Mouse (Mus musculus) lung, postnatal 0 days (tissue): Measurements from ENCODE around the gene Zp3. TPM values are rescaled to one million over a fixed set of nuclear protein-coding genes. Genes with fewer than 3 reads are reported as not detected.

Experiments used
- ATAC-seq: fragments of 200-750 bp; cut with Nextera tagmentation; 2 replicates; pipeline ENCODE4 v1.8.0; 2017; ENCODE audit warnings: moderate library complexity
- DNase-seq: peaks from one replicate; pipeline ENCODE4 v3.0.0-alpha.2; 2016; ENCODE audit warnings: low spot score
- H3K27ac ChIP-seq: fragments of 300-500 bp; sonication (generic); 2 replicates; pipeline ENCODE4 v1.5.1; 2014; ENCODE audit warnings: antibody characterized with exemption, mild to moderate bottlenecking, low read length, mixed read lengths
- H3K27me3 ChIP-seq: fragments of 300-500 bp; sonication (generic); replicated peaks from 2 replicates; pipeline ENCODE4 v1.6.1; 2014; ENCODE audit warnings: low read length, mixed read lengths; ENCODE audit not compliant: insufficient read depth
- H3K36me3 ChIP-seq: fragments of 300-500 bp; sonication (generic); 2 replicates; pipeline ENCODE4 v1.6.1; 2014; ENCODE audit warnings: low read length, mixed read lengths; ENCODE audit not compliant: insufficient read depth
- H3K4me1 ChIP-seq: fragments of 300-500 bp; sonication (generic); 2 replicates; pipeline ENCODE4 v1.6.1; 2014; ENCODE audit warnings: antibody characterized with exemption, low read depth, low read length, mixed read lengths; ENCODE audit not compliant: insufficient read depth
- H3K4me2 ChIP-seq: fragments of 300-500 bp; sonication (generic); replicated peaks from 2 replicates; pipeline ENCODE4 v1.6.1; 2014; ENCODE audit warnings: low read depth, mild to moderate bottlenecking, low read length, moderate library complexity, mixed read lengths
- H3K4me3 ChIP-seq: fragments of 300-500 bp; sonication (generic); 2 replicates; pipeline ENCODE4 v1.5.1; 2014; ENCODE audit warnings: low read depth, low read length
- H3K9ac ChIP-seq: fragments of 300-500 bp; sonication (generic); replicated peaks from 2 replicates; pipeline ENCODE4 v1.6.1; 2014; ENCODE audit warnings: low read depth, mild to moderate bottlenecking
- H3K9me3 ChIP-seq: fragments of 300-500 bp; sonication (generic); 2 replicates; pipeline ENCODE4 v1.6.1; 2016; ENCODE audit warnings: low read length, mixed read lengths
- CTCF ChIP-seq: IDR thresholded peaks from 2 replicates; pipeline ENCODE4 v1.5.1; 2016; ENCODE audit warnings: antibody characterized with exemption, mild to moderate bottlenecking
- EP300 ChIP-seq: IDR thresholded peaks from 2 replicates; pipeline ENCODE4 v1.6.1; 2016; ENCODE audit warnings: antibody characterized with exemption, mild to moderate bottlenecking, control low read depth
- WGBS: fragments of 180-500 bp; shearing (Covaris S2); extraction: QIAGEN DNeasy Blood & Tissue Kit; methylation state at CpG from one replicate; pipeline ENCODE4 v1.1.7; 2014; 5-methylcytosine and 5-hydroxymethylcytosine counted together
- polyA plus RNA-seq: library from polyadenylated mRNA; unstranded; fragments of >200 nt; fragmentation: Nextera tagmentation; extraction: Ambion mirVana; gene quantifications from 2 replicates; pipeline ENCODE4 v1.2.1, GENCODE M21; 2015

The Zp3 gene
- polyA plus RNA-seq, 1 experiment from 2014 or later, result 0.35 TPM

- no peaks in the 10 kb centered on the region for H3K9me3 ChIP-seq
- no peak overlapping the region for H3K9ac ChIP-seq
- no peak overlapping the region for H3K27ac ChIP-seq
- no peaks in the 10 kb centered on the region for H3K4me1 ChIP-seq
- DNase-seq, result no peak
- H3K4me2 ChIP-seq, result no peak overlapping the region
- H3K4me3 ChIP-seq, result no peak overlapping the region
- no peak for ATAC-seq
- no peaks in the 10 kb centered on the region for H3K36me3 ChIP-seq
- no peaks in the 10 kb centered on the region for H3K27me3 ChIP-seq
- 89% methylated on average over 8 of the region's 8 CpGs for WGBS
- TF ChIP-seq EP300, result no peak
- no peak for TF ChIP-seq CTCF
Observed at GRCm38 (mm10) chr5:135975893-135976668, 3.8 kb upstream of the Zp3 start.

GRCm38 (mm10) chr5:135979381-135979780 lies 518 bp upstream of the Zp3 start:
- Histone ChIP-seq H3K9me3 (no peaks in the 10 kb centered on the region), H3K27me3 (no peaks in the 10 kb centered on the region), H3K9ac (no peak overlapping the region), H3K36me3 (no peaks in the 10 kb centered on the region), H3K4me2 (no peak overlapping the region), H3K4me1 (no peaks in the 10 kb centered on the region), H3K27ac (no peak overlapping the region), H3K4me3 (no peak overlapping the region)
- no peak for ATAC-seq
- 85% methylated on average over 5 of the region's 5 CpGs for WGBS
- TF ChIP-seq EP300 (no peak), CTCF (no peak)
- DNase-seq, result no peak

GRCm38 (mm10) chr5:135982398-135982797 lies 2.5 kb downstream of the Zp3 start:
- Histone ChIP-seq H3K4me3 (no peak overlapping the region), H3K4me1 (no peaks in the 10 kb centered on the region), H3K27me3 (no peaks in the 10 kb centered on the region), H3K27ac (no peak overlapping the region), H3K36me3 (no peaks in the 10 kb centered on the region), H3K9me3 (no peaks in the 10 kb centered on the region), H3K4me2 (no peak overlapping the region), H3K9ac (no peak overlapping the region)
- 34% methylated on average over 6 of the region's 6 CpGs for WGBS
- peak; percentile 95 for TF ChIP-seq CTCF
- no peak for TF ChIP-seq EP300
- DNase-seq, result peak; percentile 85
- peak; percentile 70 for ATAC-seq

GRCm38 (mm10) chr5:135984546-135985044 lies 4.7 kb downstream of the Zp3 start:
- no peaks in the 10 kb centered on the region for H3K36me3 ChIP-seq
- ATAC-seq (no peak), DNase-seq (no peak)
- H3K9me3 ChIP-seq, result no peaks in the 10 kb centered on the region
- no peaks in the 10 kb centered on the region for H3K4me1 ChIP-seq
- H3K9ac ChIP-seq, result no peak overlapping the region
- no peak overlapping the region for H3K4me3 ChIP-seq
- no peak overlapping the region for H3K27ac ChIP-seq
- H3K27me3 ChIP-seq, result no peaks in the 10 kb centered on the region
- 69% methylated on average over 6 of the region's 6 CpGs for WGBS
- no peak overlapping the region for H3K4me2 ChIP-seq
- TF ChIP-seq EP300, result no peak
- no peak for TF ChIP-seq CTCF

GRCm38 (mm10) chr5:135987248-135987647 lies 7.3 kb downstream of the Zp3 start:
- Histone ChIP-seq H3K9me3 (no peaks in the 10 kb centered on the region), H3K4me3 (no peak overlapping the region), H3K4me2 (no peak overlapping the region), H3K9ac (no peak overlapping the region), H3K27ac (no peak overlapping the region), H3K27me3 (no peaks in the 10 kb centered on the region), H3K36me3 (no peaks in the 10 kb centered on the region), H3K4me1 (no peaks in the 10 kb centered on the region)
- WGBS, result 47% methylated on average over 11 of the region's 11 CpGs
- no peak for TF ChIP-seq EP300
- TF ChIP-seq CTCF, result peak; percentile 56
- ATAC-seq (no peak), DNase-seq (peak; percentile 60)

GRCm38 (mm10) chr5:135990601-135991000 lies 10.7 kb downstream of the Zp3 start:
- 67% methylated on average over 5 of the region's 5 CpGs for WGBS
- H3K4me2 ChIP-seq, result no peak overlapping the region
- H3K9ac ChIP-seq, result no peak overlapping the region
- H3K9me3 ChIP-seq, result no peaks in the 10 kb centered on the region
- no peak overlapping the region for H3K4me3 ChIP-seq
- ATAC-seq, result no peak
- H3K36me3 ChIP-seq, result no peaks in the 10 kb centered on the region
- H3K27ac ChIP-seq, result no peak overlapping the region
- H3K27me3 ChIP-seq, result no peaks in the 10 kb centered on the region
- TF ChIP-seq EP300, result no peak
- no peak for TF ChIP-seq CTCF
- no peak for DNase-seq
- 0 out of 2 replicates have a peak, but pooled peaks cover 2% of the 10 kb centered on the region for H3K4me1 ChIP-seq
